Mouse (Mus musculus): ENCODE measurements around the gene Ppp4r3a. TPM values are rescaled to one million over a fixed set of nuclear protein-coding genes. Genes with fewer than 3 reads are reported as not detected.

Ppp4r3a gene
- polyA plus RNA-seq, 1 experiment from 2014 or later: 42.5 TPM

MicroRNA genes within 50 kb of the gene (microRNA counts, 519-probe panel; counts per million panel counts)
- 2,917 counts per million, percentile 69 among the panel's probes with 10 or more counts for microRNA mmu-miR-1190

Small RNAs within 50 kb of the gene (microRNA-seq; reads per million reads assigned to microRNA genes)
- not detected for gene Mir1190

Other genes with a start within 250 kb of the Ppp4r3a start
- 0.62 and 0.69 TPM in 2 replicates for gene Gpr68, start 175.5 kb downstream of the Ppp4r3a start, polyA plus RNA-seq (2015; fragmentation: Nextera tagmentation; extraction: Ambion mirVana)
- gene Ccdc88c, start 54.6 kb downstream of the Ppp4r3a start, polyA plus RNA-seq (2015; fragmentation: Nextera tagmentation; extraction: Ambion mirVana): 4.5 and 5.5 TPM in 2 replicates

All from embryonic facial prominence, embryonic 13.5 days (tissue).